Mouse (Mus musculus): ENCODE measurements around the gene Hist1h4d. TPM values are rescaled to one million over a fixed set of nuclear protein-coding genes. Genes with fewer than 3 reads are reported as not detected.
"Not testable (repeated sequence)": the region's sequence is repeated elsewhere in the genome, so short reads cannot be mapped to it uniquely, and the experiment has no call there.

Gene Hist1h4d
- polyA plus RNA-seq, 1 experiment from 2014 or later = 146 TPM

DNA sequence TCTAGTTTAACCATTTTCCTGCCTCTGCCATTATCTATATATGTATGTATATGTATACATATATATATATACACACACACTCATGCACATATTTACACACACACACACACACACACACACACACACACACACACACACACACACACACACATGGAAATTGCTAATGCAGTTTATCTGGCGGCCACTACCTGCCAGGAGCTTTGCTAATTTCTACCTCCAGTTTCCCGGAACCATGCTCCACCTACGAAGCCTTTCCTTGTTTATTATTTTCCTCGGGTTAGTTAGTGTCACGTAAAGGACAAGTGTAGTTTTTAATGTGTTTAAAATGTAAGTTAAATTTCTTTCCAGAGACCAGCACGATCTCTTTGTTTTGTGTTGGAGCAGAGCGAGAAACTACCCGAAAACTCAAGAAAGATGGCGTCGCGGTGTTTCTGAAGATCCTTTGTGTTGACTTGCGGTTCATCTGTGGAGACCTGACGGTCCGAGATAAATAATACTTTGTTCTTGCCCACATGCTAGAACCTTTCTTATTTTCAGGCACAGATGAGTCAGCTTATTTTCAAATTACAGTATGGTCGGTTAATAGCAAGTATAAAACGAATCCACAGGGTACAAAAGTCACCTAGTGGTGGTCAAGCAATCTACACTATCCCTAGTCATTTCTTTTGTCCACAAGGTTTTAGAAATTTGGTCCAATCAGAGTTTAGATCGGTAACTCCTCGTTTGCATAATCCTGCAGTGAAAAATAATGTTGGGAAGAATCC lies 18.5 kb upstream of the Hist1h4d start:
- H3K4me1 ChIP-seq (replicated peaks) = peaks cover 43% of the 10 kb centered on the region
- H3K4me3 ChIP-seq (replicated peaks) = peak overlapping the region; percentile 54
- no peaks in the 10 kb centered on the region for H3K27me3 ChIP-seq
- H3K4me2 ChIP-seq = peak overlapping the region; percentile 82
- 1% methylated on average over 18 of the region's 18 CpGs for WGBS (ENCODE audit: insufficient replicate concordance)
- peak overlapping the region; percentile 61 for H3K9ac ChIP-seq
- no peaks in the 10 kb centered on the region for H3K9me3 ChIP-seq (replicated peaks)
- H3K36me3 ChIP-seq (replicated peaks) = no peaks in the 10 kb centered on the region
- H3K27ac ChIP-seq (replicated peaks) = peak overlapping the region; percentile 98
- no peak; the same call in 1 of the 2 replicates for ATAC-seq (ENCODE audit: insufficient read depth)

DNA sequence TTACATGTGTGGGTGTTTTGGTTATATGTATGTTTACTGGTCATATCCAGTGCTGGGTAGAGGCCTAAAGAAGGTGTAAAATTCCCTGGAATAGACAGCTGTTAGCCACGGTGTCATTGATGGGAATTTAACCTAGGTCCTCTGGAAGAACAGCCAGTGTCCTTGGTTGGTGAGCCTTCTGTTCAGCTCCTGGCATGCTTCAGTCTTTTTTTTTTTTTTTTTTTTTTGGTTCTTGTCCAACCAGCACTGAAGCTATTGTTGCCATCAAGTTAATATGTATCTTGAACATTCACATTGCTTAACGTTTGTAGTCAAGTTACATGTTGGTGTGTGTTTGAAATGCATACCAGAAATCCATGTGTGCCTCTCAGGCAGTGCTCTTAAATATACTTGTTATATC lies 16.9 kb upstream of the Hist1h4d start:
- 90% methylated on average over 2 of the region's 2 CpGs for WGBS (ENCODE audit: insufficient replicate concordance)
- peak overlapping the region; percentile 98 for H3K27ac ChIP-seq (replicated peaks)
- no peak for ATAC-seq (ENCODE audit: insufficient read depth)

DNA sequence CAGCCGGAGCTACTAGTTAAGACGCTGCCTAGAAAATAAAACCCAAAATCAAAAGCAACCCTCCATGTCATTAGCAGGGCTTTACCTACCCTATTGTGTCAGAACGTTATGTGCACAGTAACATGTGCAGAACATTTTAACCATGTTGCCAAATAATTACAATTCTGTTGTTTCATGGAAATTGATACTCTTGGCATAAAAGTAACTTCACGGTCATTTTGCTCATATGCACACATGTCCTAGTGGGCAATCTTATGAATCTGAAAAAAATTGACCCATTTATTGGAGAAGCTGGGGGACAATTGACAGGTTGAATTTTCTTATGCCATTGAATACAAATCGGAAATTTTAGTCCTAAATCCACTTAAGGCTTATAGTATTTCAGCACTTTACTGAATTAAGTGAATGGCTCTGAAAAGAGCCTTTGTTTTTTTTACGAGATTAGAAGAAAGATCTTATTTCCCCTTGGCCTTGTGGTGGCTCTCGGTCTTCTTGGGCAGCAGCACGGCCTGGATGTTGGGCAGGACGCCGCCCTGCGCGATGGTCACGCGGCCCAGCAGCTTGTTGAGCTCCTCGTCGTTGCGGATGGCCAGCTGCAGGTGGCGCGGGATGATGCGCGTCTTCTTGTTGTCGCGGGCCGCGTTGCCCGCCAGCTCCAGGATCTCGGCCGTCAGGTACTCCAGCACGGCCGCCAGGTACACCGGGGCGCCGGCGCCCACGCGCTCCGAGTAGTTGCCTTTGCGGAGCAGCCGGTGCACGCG lies 11.0 kb upstream of the Hist1h4d start:
- H3K36me3 ChIP-seq (replicated peaks); H3K9me3 ChIP-seq (replicated peaks); H3K27me3 ChIP-seq; ATAC-seq (ENCODE audit: insufficient read depth): not testable (repeated sequence)
- Histone ChIP-seq H3K4me2 (peak overlapping the region; percentile 81), H3K4me1 (replicated peaks) (peaks cover 25% of the 10 kb centered on the region), H3K9ac (peak overlapping the region; percentile 66), H3K4me3 (replicated peaks) (peak overlapping the region; percentile 49), H3K27ac (replicated peaks) (peak overlapping the region; percentile 98)
- WGBS (ENCODE audit: insufficient replicate concordance) = under 1% methylated on average over 28 of the region's 41 CpGs

More for the DNA sequence above, 16.9 kb upstream of the Hist1h4d start:
- Histone ChIP-seq H3K9ac (no peak overlapping the region), H3K9me3 (replicated peaks) (no peaks in the 10 kb centered on the region), H3K36me3 (replicated peaks) (no peaks in the 10 kb centered on the region), H3K4me2 (no peak overlapping the region), H3K4me3 (replicated peaks) (no peak overlapping the region), H3K4me1 (replicated peaks) (peaks cover 44% of the 10 kb centered on the region), H3K27me3 (no peaks in the 10 kb centered on the region)

DNA sequence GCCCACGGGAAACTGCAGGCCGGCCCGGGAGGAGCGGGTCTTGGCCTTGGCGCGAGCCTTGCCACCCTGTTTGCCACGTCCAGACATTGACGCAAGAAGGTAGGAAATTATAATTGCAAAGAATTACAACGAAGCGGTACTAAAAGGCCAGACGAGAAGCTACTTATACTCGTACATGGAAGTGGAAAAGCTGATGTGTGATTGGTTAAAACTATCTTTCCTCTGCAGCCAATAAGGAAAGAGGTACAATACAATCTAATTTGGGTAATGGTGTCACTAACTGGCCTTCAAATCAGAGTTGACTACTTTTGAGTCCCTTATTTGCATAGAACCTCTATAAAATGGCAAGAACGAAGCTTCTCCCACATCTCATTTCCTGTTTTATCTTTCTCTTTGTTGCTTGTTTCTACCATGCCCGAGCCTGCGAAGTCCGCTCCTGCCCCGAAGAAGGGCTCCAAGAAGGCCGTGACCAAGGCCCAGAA lies 10.3 kb upstream of the Hist1h4d start, which contains the start of the genes Hist1h2ae and Hist1h2bg:
Gene Hist1h2ae (minus strand): TSS at position 199 of the 482 bp plus-strand sequence.
Gene Hist1h2bg (plus strand): TSS at position 375 of the 482 bp plus-strand sequence.
- Histone ChIP-seq H3K4me1 (replicated peaks) (peaks cover 23% of the 10 kb centered on the region), H3K9me3 (replicated peaks) (no peaks in the 10 kb centered on the region), H3K9ac (peak within 1 kb of the TSS; percentile 88), H3K27ac (replicated peaks) (peak within 1 kb of the TSS; percentile 98), H3K4me3 (replicated peaks) (peak within 1 kb of the TSS; percentile 63), H3K27me3 (no peaks in the 10 kb centered on the region), H3K36me3 (replicated peaks) (no peaks in the 10 kb centered on the region), H3K4me2 (peak within 1 kb of the TSS; percentile 81)
- 0% methylated on average over 18 of the region's 18 CpGs for WGBS (ENCODE audit: insufficient replicate concordance)
- ATAC-seq (ENCODE audit: insufficient read depth) = peak; percentile 76

DNA sequence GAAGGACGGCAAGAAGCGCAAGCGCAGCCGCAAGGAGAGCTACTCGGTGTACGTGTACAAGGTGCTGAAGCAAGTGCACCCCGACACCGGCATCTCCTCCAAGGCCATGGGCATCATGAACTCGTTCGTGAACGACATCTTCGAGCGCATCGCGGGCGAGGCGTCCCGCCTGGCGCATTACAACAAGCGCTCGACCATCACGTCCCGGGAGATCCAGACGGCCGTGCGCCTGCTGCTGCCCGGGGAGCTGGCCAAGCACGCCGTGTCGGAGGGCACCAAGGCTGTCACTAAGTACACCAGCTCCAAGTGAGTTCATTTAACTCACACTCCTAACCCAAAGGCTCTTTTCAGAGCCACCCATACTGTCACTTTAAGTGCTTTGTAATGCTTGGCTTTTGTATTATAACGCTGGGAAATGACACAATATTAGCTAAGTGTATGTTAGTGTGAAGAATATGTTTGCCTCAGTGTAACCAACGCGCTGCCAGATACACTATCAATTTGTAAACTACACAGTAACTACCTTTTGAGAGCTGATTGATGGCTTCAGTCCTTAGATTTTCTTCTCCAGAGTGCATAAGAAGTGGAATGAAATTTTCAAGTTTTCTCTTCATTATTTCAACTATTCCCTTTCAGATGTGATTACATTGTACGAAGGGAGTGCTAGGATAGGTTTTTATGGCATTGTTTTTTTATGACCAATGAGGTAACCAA lies 9.7 kb upstream of the Hist1h4d start:
- Histone ChIP-seq H3K4me2 (peak overlapping the region; percentile 81), H3K4me3 (replicated peaks) (peak overlapping the region; percentile 63), H3K27ac (replicated peaks) (peak overlapping the region; percentile 98), H3K4me1 (replicated peaks) (peaks cover 29% of the 10 kb centered on the region), H3K9ac (peak overlapping the region; percentile 88)
- not testable (repeated sequence) for H3K9me3 ChIP-seq (replicated peaks); H3K27me3 ChIP-seq; H3K36me3 ChIP-seq (replicated peaks)
- ATAC-seq (ENCODE audit: insufficient read depth) = peak; percentile 2
- WGBS (ENCODE audit: insufficient replicate concordance) = 0% methylated on average over 18 of the region's 34 CpGs

DNA sequence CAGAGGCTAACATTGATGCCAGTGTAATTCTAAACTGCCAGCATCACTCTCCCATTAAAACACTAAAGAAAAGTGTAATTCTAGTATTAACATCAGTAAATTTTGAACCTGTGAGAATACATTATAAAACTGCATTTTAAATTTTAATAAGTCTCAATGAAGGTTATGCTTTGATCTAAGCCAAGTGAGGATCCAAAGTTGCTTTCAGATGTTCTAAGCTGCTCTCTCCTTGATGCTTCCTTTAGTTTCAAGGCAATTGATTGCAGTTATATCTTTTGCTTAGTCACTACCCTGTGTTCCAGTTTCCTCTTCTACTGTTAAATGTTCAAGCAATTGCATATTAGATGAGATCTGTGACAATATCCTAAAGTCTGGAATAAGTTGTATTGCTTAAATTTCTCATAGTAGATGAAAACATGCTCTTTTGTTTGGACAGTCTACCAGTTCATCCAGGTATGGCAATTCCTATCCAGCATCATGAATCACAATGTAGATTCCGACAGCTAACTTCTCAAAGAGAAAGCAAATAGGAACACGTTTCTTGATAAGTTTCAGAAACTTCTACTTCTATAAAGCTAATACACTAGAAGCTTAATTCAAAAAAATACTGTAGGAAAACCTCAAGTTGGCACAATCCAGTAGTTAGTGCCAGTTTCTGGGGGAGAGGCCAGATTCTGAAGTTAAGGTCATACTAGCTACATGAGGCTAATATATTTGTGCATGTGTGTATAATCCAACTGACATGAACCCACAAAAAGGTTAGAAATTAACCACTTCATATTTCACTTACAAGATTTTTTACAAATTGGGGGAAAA lies 9.0 kb upstream of the Hist1h4d start:
- ATAC-seq (ENCODE audit: insufficient read depth) = no peak
- peak overlapping the region; percentile 88 for H3K9ac ChIP-seq
- WGBS (ENCODE audit: insufficient replicate concordance) = 30% methylated on average over 2 of the region's 2 CpGs
- peak overlapping the region; percentile 63 for H3K4me3 ChIP-seq (replicated peaks)
- no peaks in the 10 kb centered on the region for H3K9me3 ChIP-seq (replicated peaks)
- no peaks in the 10 kb centered on the region for H3K27me3 ChIP-seq
- peak overlapping the region; percentile 81 for H3K4me2 ChIP-seq
- peak overlapping the region; percentile 98 for H3K27ac ChIP-seq (replicated peaks)
- no peaks in the 10 kb centered on the region for H3K36me3 ChIP-seq (replicated peaks)
- H3K4me1 ChIP-seq (replicated peaks) = peaks cover 36% of the 10 kb centered on the region

DNA sequence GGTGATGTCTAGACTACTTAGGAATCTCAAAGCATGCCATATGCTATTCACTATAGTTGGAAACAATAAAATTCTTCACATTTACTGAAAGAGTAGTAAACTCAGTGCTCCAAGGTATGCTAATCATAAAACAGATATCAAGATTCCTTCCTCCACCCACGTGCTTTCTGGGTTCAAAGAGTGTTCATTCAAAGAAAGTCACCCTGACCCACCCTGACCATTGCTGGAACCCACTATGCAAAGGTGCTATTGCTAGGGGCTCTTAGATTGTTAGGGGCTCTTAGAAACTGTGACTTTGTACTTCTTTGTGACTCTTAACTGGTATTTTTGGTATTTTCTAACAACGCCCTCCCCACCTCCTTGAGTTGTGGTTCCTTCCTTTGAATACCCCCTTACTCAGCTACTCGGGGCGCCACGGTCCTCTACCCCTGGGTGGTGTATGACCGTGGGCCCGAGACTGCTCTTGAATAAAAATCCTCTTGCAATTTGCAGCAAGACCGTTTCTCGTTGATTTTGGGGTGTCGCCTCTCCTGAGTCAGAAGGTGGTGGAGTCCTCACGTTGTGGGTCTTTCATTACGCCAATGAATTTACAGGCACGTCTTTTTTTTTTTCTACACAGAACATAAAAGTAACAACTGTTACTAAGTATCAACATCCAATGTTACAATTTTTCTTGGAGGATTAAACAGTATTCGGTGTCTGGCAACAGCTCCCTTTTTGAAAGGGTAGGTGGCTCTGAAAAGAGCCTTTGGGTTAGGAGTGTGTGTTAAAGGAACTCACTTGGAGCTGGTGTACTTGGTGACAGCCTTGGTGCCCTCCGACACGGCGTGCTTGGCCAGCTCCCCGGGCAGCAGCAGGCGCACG lies 8.1 kb upstream of the Hist1h4d start:
- H3K9ac ChIP-seq = peak overlapping the region; percentile 88
- H3K4me2 ChIP-seq = peak overlapping the region; percentile 81
- H3K4me3 ChIP-seq (replicated peaks) = peak overlapping the region; percentile 63
- WGBS (ENCODE audit: insufficient replicate concordance) = 4% methylated on average over 20 of the region's 20 CpGs
- H3K4me1 ChIP-seq (replicated peaks) = peaks cover 36% of the 10 kb centered on the region
- not testable (repeated sequence) for H3K36me3 ChIP-seq (replicated peaks); H3K9me3 ChIP-seq (replicated peaks); H3K27me3 ChIP-seq; ATAC-seq (ENCODE audit: insufficient read depth)
- peak overlapping the region; percentile 98 for H3K27ac ChIP-seq (replicated peaks)

DNA sequence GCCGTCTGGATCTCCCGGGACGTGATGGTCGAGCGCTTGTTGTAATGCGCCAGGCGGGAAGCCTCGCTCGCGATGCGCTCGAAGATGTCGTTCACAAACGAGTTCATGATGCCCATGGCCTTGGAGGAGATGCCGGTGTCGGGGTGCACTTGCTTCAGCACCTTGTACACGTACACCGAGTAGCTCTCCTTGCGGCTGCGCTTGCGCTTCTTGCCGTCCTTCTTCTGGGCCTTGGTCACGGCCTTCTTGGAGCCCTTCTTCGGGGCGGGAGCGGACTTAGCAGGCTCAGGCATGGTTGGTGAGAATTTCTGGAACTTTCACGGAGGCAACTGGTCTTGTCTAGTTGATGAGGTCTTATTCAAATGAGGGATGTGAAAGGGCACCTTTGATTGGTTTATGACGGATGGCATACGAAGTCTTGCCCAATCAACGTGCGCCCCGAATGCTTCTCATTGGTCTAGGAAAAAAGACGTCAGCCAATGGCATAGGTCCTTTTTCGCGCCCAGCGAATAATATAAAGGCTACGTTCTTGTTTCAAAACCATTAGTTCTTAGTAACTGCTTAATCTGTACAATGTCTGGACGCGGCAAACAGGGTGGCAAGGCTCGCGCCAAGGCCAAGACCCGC lies 7.4 kb upstream of the Hist1h4d start, which contains the start of the genes Hist1h2bf and Hist1h2ad:
Gene Hist1h2bf (minus strand): TSS at position 299 of the 627 bp plus-strand sequence.
Gene Hist1h2ad (plus strand): TSS at position 484 of the 627 bp plus-strand sequence.
- Histone ChIP-seq H3K9ac (peak within 1 kb of the TSS; percentile 88), H3K27ac (replicated peaks) (peak within 1 kb of the TSS; percentile 98), H3K4me1 (replicated peaks) (peaks cover 37% of the 10 kb centered on the region), H3K4me2 (peak within 1 kb of the TSS; percentile 81), H3K4me3 (replicated peaks) (peak within 1 kb of the TSS; percentile 64)
- H3K9me3 ChIP-seq (replicated peaks); H3K36me3 ChIP-seq (replicated peaks); H3K27me3 ChIP-seq: not testable (repeated sequence)
- ATAC-seq (ENCODE audit: insufficient read depth) = peak; percentile 75
- WGBS (ENCODE audit: insufficient replicate concordance) = under 1% methylated on average over 41 of the region's 42 CpGs

DNA sequence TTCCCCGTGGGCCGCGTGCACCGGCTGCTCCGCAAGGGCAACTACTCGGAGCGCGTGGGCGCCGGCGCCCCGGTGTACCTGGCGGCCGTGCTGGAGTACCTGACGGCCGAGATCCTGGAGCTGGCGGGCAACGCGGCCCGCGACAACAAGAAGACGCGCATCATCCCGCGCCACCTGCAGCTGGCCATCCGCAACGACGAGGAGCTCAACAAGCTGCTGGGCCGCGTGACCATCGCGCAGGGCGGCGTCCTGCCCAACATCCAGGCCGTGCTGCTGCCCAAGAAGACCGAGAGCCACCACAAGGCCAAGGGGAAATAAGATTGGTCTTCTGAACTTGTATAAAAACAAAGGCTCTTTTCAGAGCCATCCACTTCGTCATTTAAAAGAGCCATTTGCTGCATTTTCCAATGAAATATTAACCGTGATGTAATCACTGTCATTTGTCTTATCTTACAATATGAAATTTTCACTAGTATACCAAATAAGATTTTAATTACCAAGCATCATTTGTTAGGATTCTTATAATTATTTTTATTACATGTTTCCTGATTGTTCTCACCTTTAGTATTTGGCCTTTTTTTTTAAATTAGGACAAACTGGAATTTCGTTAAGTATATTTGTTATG lies 6.7 kb upstream of the Hist1h4d start:
- H3K27me3 ChIP-seq; ATAC-seq (ENCODE audit: insufficient read depth); H3K9me3 ChIP-seq (replicated peaks); H3K36me3 ChIP-seq (replicated peaks): not testable (repeated sequence)
- H3K4me2 ChIP-seq = peak overlapping the region; percentile 81
- 0% methylated on average over 10 of the region's 39 CpGs for WGBS (ENCODE audit: insufficient replicate concordance)
- H3K4me1 ChIP-seq (replicated peaks) = peaks cover 37% of the 10 kb centered on the region
- H3K27ac ChIP-seq (replicated peaks) = peak overlapping the region; percentile 98
- H3K9ac ChIP-seq = peak overlapping the region; percentile 45
- peak overlapping the region; percentile 64 for H3K4me3 ChIP-seq (replicated peaks)
